Mouse (Mus musculus) heart, adult 2 months (tissue): ENCODE data around the gene Cuedc1. TPM values are rescaled to one million over a fixed set of nuclear protein-coding genes. Genes with fewer than 3 reads are reported as not detected.

Source experiments
- DNase-seq, 2 experiments: peaks; one replicate each; pipeline ENCODE4 v3.0.0; 2021
- H3K27ac ChIP-seq: fragments of 200-600 bp; 2 replicates; pipeline ENCODE4 v1.8.1; 2022
- H3K27me3 ChIP-seq: fragments of 200-500 bp; 2 replicates; pipeline ENCODE4 v1.6.1; 2012; ENCODE audit warnings: mild to moderate bottlenecking, low read length, inconsistent platforms, mixed read lengths; ENCODE audit not compliant: control insufficient read depth, insufficient read depth
- H3K36me3 ChIP-seq: fragments of 200-500 bp; 2 replicates; pipeline ENCODE4 v1.6.1; 2012; ENCODE audit warnings: low read length, inconsistent platforms; ENCODE audit not compliant: control insufficient read depth, insufficient read depth
- H3K4me1 ChIP-seq: fragments of 200-500 bp; 2 replicates; pipeline ENCODE4 v1.6.1; 2011; ENCODE audit warnings: low read length; ENCODE audit not compliant: control insufficient read depth, insufficient read depth
- H3K4me3 ChIP-seq: fragments of 200-600 bp; 2 replicates; pipeline ENCODE4 v1.8.1; 2022
- H3K79me2 ChIP-seq: fragments of 200-500 bp; replicated peaks from 2 replicates; pipeline ENCODE4 v1.6.1; 2012; ENCODE audit warnings: mild to moderate bottlenecking, inconsistent platforms, low read length, moderate library complexity, mixed read lengths; ENCODE audit not compliant: control insufficient read depth, insufficient read depth
- H3K9ac ChIP-seq: fragments of 200-500 bp; 2 replicates; pipeline ENCODE4 v1.6.1; 2012; ENCODE audit warnings: low read depth, mild to moderate bottlenecking, control low read depth, inconsistent platforms, low read length, mixed read lengths
- CTCF ChIP-seq: fragments of 200-600 bp; IDR thresholded peaks from 2 replicates; pipeline ENCODE4 v1.8.1; 2022; ENCODE audit warnings: antibody characterized with exemption, mild to moderate bottlenecking, moderate library complexity
- EP300 ChIP-seq: fragments of 200-500 bp; IDR thresholded peaks from 2 replicates; pipeline ENCODE4 v1.6.1; 2011; ENCODE audit warnings: low read depth, low read length, control low read depth; ENCODE audit not compliant: insufficient read depth
- POLR2A ChIP-seq: fragments of 200-500 bp; IDR thresholded peaks from 2 replicates; pipeline ENCODE4 v1.6.1; 2011; ENCODE audit warnings: mild to moderate bottlenecking, low read depth, low read length, control low read depth; ENCODE audit not compliant: insufficient read depth
- WGBS: fragments of 180-500 bp; shearing (Covaris S2); methylation state at CpG from one replicate; pipeline ENCODE4 v1.1.7; 2018; 5-methylcytosine and 5-hydroxymethylcytosine counted together
- intact Hi-C: fragments of 180-260 bp; cut with DNase I; formaldehyde crosslinking; loops from one replicate; pipeline ENCODE4 v1.15.1; 2025
- polyA plus RNA-seq: library from polyadenylated mRNA; depleted of rRNA; stranded (reverse); fragments of >200 nt; gene quantifications from 2 replicates; pipeline ENCODE4 v1.2.3, GENCODE M21; 2012
- total RNA-seq, 2 experiments: library from RNA; stranded (reverse); gene quantifications; 2 replicates each; pipeline ENCODE4 v1.2.3; 2021

The Cuedc1 gene
- total and polyA plus RNA-seq, 3 experiments, result 36.2 to 55.0 (median 49.8) TPM

DNA sequence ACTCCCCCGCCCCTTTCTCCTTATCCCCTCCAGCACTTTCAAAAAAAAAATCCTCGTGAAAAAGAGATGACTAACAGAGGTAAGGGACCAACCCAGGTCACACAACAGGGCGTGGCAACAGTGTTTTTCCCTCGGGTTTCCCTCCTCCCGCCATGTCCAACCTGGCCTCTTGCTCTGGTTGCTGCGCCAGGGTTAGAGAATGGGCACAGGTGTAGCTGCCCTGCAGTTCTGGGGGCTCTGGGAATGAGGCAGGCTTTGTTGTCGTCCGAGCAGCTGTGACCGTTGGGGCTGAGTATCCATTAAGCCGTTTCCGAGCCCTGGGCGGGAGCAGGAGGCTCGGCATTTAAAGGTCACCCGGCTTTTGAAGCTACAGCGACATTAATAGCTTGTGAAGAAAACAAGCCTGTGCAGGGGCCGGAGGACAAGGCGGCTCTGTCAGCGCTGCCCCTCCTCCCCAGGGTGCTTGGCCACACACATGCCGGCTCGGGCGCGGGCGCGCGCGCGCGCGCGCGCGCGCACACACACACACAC, 63.3 kb downstream of the Cuedc1 start:
- H3K36me3 ChIP-seq, result no peaks in the 10 kb centered on the region
- H3K27ac ChIP-seq, result peak overlapping the region; percentile 99
- no peaks in the 10 kb centered on the region for H3K79me2 ChIP-seq
- 5% methylated on average over 18 of the region's 33 CpGs for WGBS
- H3K4me3 ChIP-seq, result peak overlapping the region; percentile 45
- peak overlapping the region; percentile 75 for H3K9ac ChIP-seq
- peaks cover 51% of the 10 kb centered on the region for H3K4me1 ChIP-seq
- intact Hi-C loops, result loop anchor here (2.0 kb wide), 2 partner anchors 28 to 42 kb away; no protein-coding TSS in a partner anchor
- H3K27me3 ChIP-seq, result no peaks in the 10 kb centered on the region
- no peak for TF ChIP-seq CTCF
- no peak for TF ChIP-seq EP300
- TF ChIP-seq POLR2A, result peak; percentile 52
- DNase-seq, result peak; percentile 78 to 83

- no peaks in the 10 kb centered on the region for H3K27me3 ChIP-seq
- intact Hi-C loops, result loop anchor here (1.0 to 2.0 kb wide), 5 partner anchors 29 to 103 kb away; partner anchors contain the start of genes Cuedc1 and Vezf1
These were observed 63.9 kb downstream of the Cuedc1 start for GRCm38 (mm10) chr11:88161651-88162362.

DNA sequence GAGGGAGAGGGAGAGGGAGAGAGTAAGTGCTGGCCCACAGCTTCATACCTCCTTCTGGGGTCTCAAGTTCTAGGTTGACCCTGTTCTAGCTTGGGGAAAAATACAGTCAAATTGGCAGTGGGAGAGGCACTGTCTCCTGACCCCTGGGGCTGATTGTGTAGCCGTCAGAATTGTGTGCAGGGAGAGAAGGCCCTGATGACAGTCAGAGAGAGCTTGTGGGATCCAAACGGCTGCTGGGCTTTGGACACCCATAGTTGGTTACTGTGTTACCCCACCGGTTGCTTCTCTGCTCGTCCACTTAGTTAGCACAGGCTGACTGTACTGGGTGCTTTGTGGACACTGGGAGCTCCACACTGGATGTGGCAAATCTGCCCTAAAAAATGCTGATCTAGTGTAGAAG, 64.9 kb downstream of the Cuedc1 start:
- Histone ChIP-seq H3K36me3 (peaks cover 2% of the 10 kb centered on the region; the same call in 1 of the 2 replicates), H3K27ac (peak overlapping the region; percentile 79), H3K9ac (peak overlapping the region; percentile 0; the same call in 1 of the 2 replicates), H3K4me3 (no peak overlapping the region), H3K27me3 (no peaks in the 10 kb centered on the region), H3K4me1 (peaks cover 49% of the 10 kb centered on the region), H3K79me2 (no peaks in the 10 kb centered on the region)
- DNase-seq, result no peak
- 45% methylated on average over 4 of the region's 4 CpGs for WGBS
- intact Hi-C loops, result loop anchor here (1.0 to 2.0 kb wide), 3 partner anchors 64 to 103 kb away; partner anchors contain the start of genes Cuedc1 and Vezf1
- no peak for TF ChIP-seq POLR2A
- no peak for TF ChIP-seq EP300
- no peak for TF ChIP-seq CTCF

More at GRCm38 (mm10) chr11:88161651-88162362, 63.9 kb downstream of the Cuedc1 start:
- Histone ChIP-seq H3K4me3 (peak overlapping the region; percentile 36), H3K27ac (peak overlapping the region; percentile 94), H3K79me2 (no peaks in the 10 kb centered on the region), H3K4me1 (peaks cover 52% of the 10 kb centered on the region), H3K9ac (peak overlapping the region; percentile 66), H3K36me3 (peaks cover 2% of the 10 kb centered on the region; the same call in 1 of the 2 replicates)
- WGBS, result under 1% methylated on average over 14 of the region's 15 CpGs
- TF ChIP-seq POLR2A (peak; percentile 1; the same call in 1 of the 2 replicates), EP300 (peak; percentile 93), CTCF (peak; percentile 88)
- DNase-seq, result peak; percentile 92 to 93

GRCm38 (mm10) chr11:88164213-88164723, 66.4 kb downstream of the Cuedc1 start:
- no peak for DNase-seq
- H3K79me2 ChIP-seq, result no peaks in the 10 kb centered on the region
- H3K9ac ChIP-seq, result peak overlapping the region; percentile 37
- peaks cover 2% of the 10 kb centered on the region; the same call in 1 of the 2 replicates for H3K36me3 ChIP-seq
- H3K27ac ChIP-seq, result peak overlapping the region; percentile 93
- H3K27me3 ChIP-seq, result no peaks in the 10 kb centered on the region
- H3K4me3 ChIP-seq, result no peak overlapping the region
- TF ChIP-seq CTCF, result no peak
- TF ChIP-seq POLR2A, result no peak
- TF ChIP-seq EP300, result no peak
- H3K4me1 ChIP-seq, result peaks cover 42% of the 10 kb centered on the region
- 57% methylated on average over 7 of the region's 7 CpGs for WGBS
- intact Hi-C loops, result loop anchor here (2.0 kb wide), 1 partner anchor 23 kb away; no protein-coding TSS in a partner anchor

- peak overlapping the region; percentile 62 for H3K9ac ChIP-seq
- intact Hi-C loops, result loop anchor here (2.0 kb wide), 1 partner anchor 22 kb away; no protein-coding TSS in a partner anchor
- peak overlapping the region; percentile 93 for H3K27ac ChIP-seq
- no peaks in the 10 kb centered on the region for H3K27me3 ChIP-seq
- no peaks in the 10 kb centered on the region for H3K79me2 ChIP-seq
- H3K4me3 ChIP-seq, result no peak overlapping the region
- 5% methylated on average over 15 of the region's 15 CpGs for WGBS
- peaks cover 38% of the 10 kb centered on the region for H3K4me1 ChIP-seq
- peak; percentile 85 to 88 for DNase-seq
- H3K36me3 ChIP-seq, result peaks cover 2% of the 10 kb centered on the region; the same call in 1 of the 2 replicates
- TF ChIP-seq EP300 (peak; percentile 65), CTCF (no peak), POLR2A (peak; percentile 52; the same call in 1 of the 2 replicates)
These were observed 67.0 kb downstream of the Cuedc1 start for GRCm38 (mm10) chr11:88164801-88165377.
